Mouse (Mus musculus): ENCODE results near the gene Emid1. TPM values are rescaled to one million over a fixed set of nuclear protein-coding genes. Genes with fewer than 3 reads are reported as not detected.

The Emid1 gene
- total RNA-seq, 2 experiments from 2014 or later, result 16.2 to 31.4 TPM

GRCm38 (mm10) chr11:5163421-5163820 lies 11.4 kb upstream of the Emid1 start:
- DNase-seq (ENCODE audit: low spot score in 2 of 2), result no peak

- DNase-seq (ENCODE audit: low spot score in 2 of 2), result no peak
Observed at GRCm38 (mm10) chr11:5160722-5161485, 8.8 kb upstream of the Emid1 start.

GRCm38 (mm10) chr11:5158056-5158455 lies 6.0 kb upstream of the Emid1 start:
- DNase-seq (ENCODE audit: low spot score in 2 of 2), result no peak

- no peak for DNase-seq (ENCODE audit: low spot score in 2 of 2)
Observed at GRCm38 (mm10) chr11:5154961-5155805, 3.1 kb upstream of the Emid1 start.

- no peak for DNase-seq (ENCODE audit: low spot score in 2 of 2)
Observed at GRCm38 (mm10) chr11:5151247-5151630, 818 bp downstream of the Emid1 start.

- DNase-seq (ENCODE audit: low spot score in 2 of 2), result no peak
Observed at GRCm38 (mm10) chr11:5150416-5151246, 1.4 kb downstream of the Emid1 start.

- DNase-seq (ENCODE audit: low spot score in 2 of 2), result no peak
Observed at GRCm38 (mm10) chr11:5149955-5150354, 2.1 kb downstream of the Emid1 start.

- DNase-seq (ENCODE audit: low spot score in 2 of 2), result no peak
Observed at GRCm38 (mm10) chr11:5149249-5149648, 2.8 kb downstream of the Emid1 start.

GRCm38 (mm10) chr11:5145600-5145999 lies 6.5 kb downstream of the Emid1 start:
- no peak for DNase-seq (ENCODE audit: low spot score in 2 of 2)

GRCm38 (mm10) chr11:5141965-5142364 lies 10.1 kb downstream of the Emid1 start:
- no peak for DNase-seq (ENCODE audit: low spot score in 2 of 2)

GRCm38 (mm10) chr11:5141252-5141651 lies 10.8 kb downstream of the Emid1 start:
- DNase-seq (ENCODE audit: low spot score in 2 of 2), result no peak

- DNase-seq (ENCODE audit: low spot score in 2 of 2), result peak in 1 of 2 experiments; percentile 61
Observed at GRCm38 (mm10) chr11:5140619-5141018, 11.4 kb downstream of the Emid1 start.

- no peak for DNase-seq (ENCODE audit: low spot score in 2 of 2)
Observed at GRCm38 (mm10) chr11:5139372-5139771, 12.7 kb downstream of the Emid1 start.

GRCm38 (mm10) chr11:5138642-5139041 lies 13.4 kb downstream of the Emid1 start:
- no peak for DNase-seq (ENCODE audit: low spot score in 2 of 2)

GRCm38 (mm10) chr11:5135914-5136313 lies 16.1 kb downstream of the Emid1 start:
- no peak for DNase-seq (ENCODE audit: low spot score in 2 of 2)

- no peak for DNase-seq (ENCODE audit: low spot score in 2 of 2)
Observed at GRCm38 (mm10) chr11:5132751-5133150, 19.3 kb downstream of the Emid1 start.

- no peak for DNase-seq (ENCODE audit: low spot score in 2 of 2)
Observed at GRCm38 (mm10) chr11:5130111-5130665, 21.9 kb downstream of the Emid1 start.

- no peak for DNase-seq (ENCODE audit: low spot score in 2 of 2)
Observed at GRCm38 (mm10) chr11:5129035-5129480, 23.0 kb downstream of the Emid1 start.

GRCm38 (mm10) chr11:5125713-5126112 lies 26.3 kb downstream of the Emid1 start:
- DNase-seq (ENCODE audit: low spot score in 2 of 2), result no peak

GRCm38 (mm10) chr11:5114931-5115581 lies 37.0 kb downstream of the Emid1 start:
- peak; percentile 68 to 82 for DNase-seq (ENCODE audit: low spot score in 2 of 2)

Measured in adrenal gland, postnatal 4 days (tissue).